Mouse (Mus musculus): ENCODE measurements around the gene Olfr344. TPM values are rescaled to one million over a fixed set of nuclear protein-coding genes. Genes with fewer than 3 reads are reported as not detected.

Gene Olfr344
- polyA plus RNA-seq (2014; fragmentation: Nextera tagmentation; extraction: Ambion mirVana) = not detected in 2 replicates

GRCm38 (mm10) chr2:36566362-36566761 lies at the start of gene Olfr344:
Olfr344 (plus strand) TSS chr2:36566662.
- 88% methylated on average over 1 of the region's 1 CpGs for WGBS
- Histone ChIP-seq H3K27me3 (ENCODE audit: control insufficient read depth, insufficient read depth, low read length) (no peaks in the 10 kb centered on the region), H3K4me3 (ENCODE audit: low read depth, low read length) (no peak within 1 kb of the TSS), H3K36me3 (ENCODE audit: control insufficient read depth, insufficient read depth, low read length) (no peaks in the 10 kb centered on the region), H3K4me1 (ENCODE audit: control insufficient read depth, insufficient read depth, low read length) (no peaks in the 10 kb centered on the region), H3K9me3 (ENCODE audit: control insufficient read depth, low read length) (peaks cover 9% of the 10 kb centered on the region; the same call in 1 of the 2 replicates), H3K9ac (ENCODE audit: low read length) (no peak within 1 kb of the TSS), H3K4me2 (ENCODE audit: low read depth, severe bottlenecking) (no peak within 1 kb of the TSS), H3K27ac (replicated peaks; ENCODE audit: low read depth, low read length) (no peak within 1 kb of the TSS)
- no peak for ATAC-seq (ENCODE audit: insufficient number of reproducible peaks, low FRiP score, low TSS enrichment, low read depth)
- no peak for DNase-seq (ENCODE audit: low spot score)

DNA sequence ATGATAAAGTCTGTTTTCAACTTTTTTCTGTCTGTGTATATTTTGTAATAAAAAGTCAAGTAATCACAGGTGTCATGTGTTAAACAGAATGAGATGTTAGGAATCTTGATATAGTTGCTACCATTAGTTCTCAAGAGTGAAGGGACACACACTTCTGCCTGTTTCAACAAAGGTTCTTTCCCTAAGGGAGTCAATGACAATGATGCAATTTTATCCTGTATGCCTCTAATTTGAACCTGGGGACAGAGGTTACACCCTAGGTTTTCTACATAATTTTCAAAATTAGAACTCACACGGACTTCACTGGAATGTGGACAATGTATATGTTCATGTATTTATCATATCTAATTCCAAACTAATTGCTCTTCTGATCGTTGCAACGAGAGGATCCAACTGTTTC lies 41.8 kb upstream of the Olfr344 start, which contains the start of gene Olfr342:
TSS of gene Olfr342 (plus strand) at position 301 of the 400 bp plus-strand sequence.
- no peak for DNase-seq (ENCODE audit: low spot score)
- no peak within 1 kb of the TSS for H3K27ac ChIP-seq (replicated peaks; ENCODE audit: low read depth, low read length)
- no peaks in the 10 kb centered on the region; the same call in 1 of the 2 replicates for H3K9me3 ChIP-seq (ENCODE audit: control insufficient read depth, low read length)
- 74% methylated on average over 3 of the region's 3 CpGs for WGBS
- H3K4me3 ChIP-seq (ENCODE audit: low read depth, low read length) = no peak within 1 kb of the TSS
- no peaks in the 10 kb centered on the region for H3K27me3 ChIP-seq (ENCODE audit: control insufficient read depth, insufficient read depth, low read length)
- no peaks in the 10 kb centered on the region for H3K4me1 ChIP-seq (ENCODE audit: control insufficient read depth, insufficient read depth, low read length)
- H3K36me3 ChIP-seq (ENCODE audit: control insufficient read depth, insufficient read depth, low read length) = no peaks in the 10 kb centered on the region
- H3K9ac ChIP-seq (ENCODE audit: low read length) = no peak within 1 kb of the TSS
- no peak within 1 kb of the TSS for H3K4me2 ChIP-seq (ENCODE audit: low read depth, severe bottlenecking)
- ATAC-seq (ENCODE audit: insufficient number of reproducible peaks, low FRiP score, low TSS enrichment, low read depth) = no peak

DNA sequence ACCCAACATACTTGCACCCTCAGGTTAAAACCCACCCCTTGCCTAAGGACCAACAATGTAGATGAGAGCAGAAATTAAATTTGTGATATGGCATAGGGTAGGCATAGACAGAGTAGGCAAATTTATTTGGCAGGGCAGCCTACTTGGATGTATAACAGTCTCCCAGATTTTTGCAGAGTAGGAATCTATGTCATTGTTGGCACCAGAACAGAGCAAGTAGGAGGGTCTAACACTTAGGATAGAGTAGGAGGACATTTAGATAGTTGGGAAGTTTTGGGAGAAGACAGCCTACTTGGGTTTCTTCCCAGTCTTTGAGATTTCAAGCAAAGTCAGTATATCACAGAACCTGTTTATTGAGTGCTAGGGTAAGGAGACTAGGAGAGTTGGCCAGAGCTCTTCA lies 1.3 kb upstream of the Olfr344 start:
- H3K36me3 ChIP-seq (ENCODE audit: control insufficient read depth, insufficient read depth, low read length) = no peaks in the 10 kb centered on the region
- no peaks in the 10 kb centered on the region for H3K27me3 ChIP-seq (ENCODE audit: control insufficient read depth, insufficient read depth, low read length)
- ATAC-seq (ENCODE audit: insufficient number of reproducible peaks, low FRiP score, low TSS enrichment, low read depth) (no peak), DNase-seq (ENCODE audit: low spot score) (no peak)
- H3K4me1 ChIP-seq (ENCODE audit: control insufficient read depth, insufficient read depth, low read length) = no peaks in the 10 kb centered on the region
- no peak overlapping the region for H3K9ac ChIP-seq (ENCODE audit: low read length)
- H3K9me3 ChIP-seq (ENCODE audit: control insufficient read depth, low read length) = peaks cover 9% of the 10 kb centered on the region; the same call in 1 of the 2 replicates
- H3K4me3 ChIP-seq (ENCODE audit: low read depth, low read length) = no peak overlapping the region
- no peak overlapping the region for H3K27ac ChIP-seq (replicated peaks; ENCODE audit: low read depth, low read length)
- no peak overlapping the region for H3K4me2 ChIP-seq (ENCODE audit: low read depth, severe bottlenecking)

- no peaks in the 10 kb centered on the region for H3K36me3 ChIP-seq (ENCODE audit: control insufficient read depth, insufficient read depth, low read length)
- H3K4me3 ChIP-seq (ENCODE audit: low read depth, low read length) = no peak overlapping the region
- no peak overlapping the region for H3K4me2 ChIP-seq (ENCODE audit: low read depth, severe bottlenecking)
- no peak for ATAC-seq (ENCODE audit: insufficient number of reproducible peaks, low FRiP score, low TSS enrichment, low read depth)
- no peaks in the 10 kb centered on the region for H3K27me3 ChIP-seq (ENCODE audit: control insufficient read depth, insufficient read depth, low read length)
- no peak for DNase-seq (ENCODE audit: low spot score)
- no peaks in the 10 kb centered on the region for H3K4me1 ChIP-seq (ENCODE audit: control insufficient read depth, insufficient read depth, low read length)
- no peak overlapping the region for H3K27ac ChIP-seq (replicated peaks; ENCODE audit: low read depth, low read length)
- H3K9me3 ChIP-seq (ENCODE audit: control insufficient read depth, low read length) = peaks cover 9% of the 10 kb centered on the region; the same call in 1 of the 2 replicates
- H3K9ac ChIP-seq (ENCODE audit: low read length) = no peak overlapping the region
Observed at GRCm38 (mm10) chr2:36567022-36567421, 560 bp downstream of the Olfr344 start.

- no peak overlapping the region for H3K9ac ChIP-seq (ENCODE audit: low read length)
- WGBS = 92% methylated on average over 3 of the region's 3 CpGs
- H3K36me3 ChIP-seq (ENCODE audit: control insufficient read depth, insufficient read depth, low read length) = no peaks in the 10 kb centered on the region
- peaks cover 9% of the 10 kb centered on the region; the same call in 1 of the 2 replicates for H3K9me3 ChIP-seq (ENCODE audit: control insufficient read depth, low read length)
- no peak overlapping the region for H3K4me2 ChIP-seq (ENCODE audit: low read depth, severe bottlenecking)
- DNase-seq (ENCODE audit: low spot score) (no peak), ATAC-seq (ENCODE audit: insufficient number of reproducible peaks, low FRiP score, low TSS enrichment, low read depth) (no peak)
- no peak overlapping the region for H3K4me3 ChIP-seq (ENCODE audit: low read depth, low read length)
- no peak overlapping the region for H3K27ac ChIP-seq (replicated peaks; ENCODE audit: low read depth, low read length)
- no peaks in the 10 kb centered on the region for H3K4me1 ChIP-seq (ENCODE audit: control insufficient read depth, insufficient read depth, low read length)
- H3K27me3 ChIP-seq (ENCODE audit: control insufficient read depth, insufficient read depth, low read length) = no peaks in the 10 kb centered on the region
Observed at GRCm38 (mm10) chr2:36567845-36568244, 1.4 kb downstream of the Olfr344 start.

Other genes starting within 250 kb of the Olfr344 start
- gene Olfr338, start 193.1 kb upstream of the Olfr344 start, polyA plus RNA-seq (2014; fragmentation: Nextera tagmentation; extraction: Ambion mirVana) = not detected in 2 replicates
- not detected in 2 replicates for gene Olfr339, start 147.7 kb upstream of the Olfr344 start, polyA plus RNA-seq (2014; fragmentation: Nextera tagmentation; extraction: Ambion mirVana)
- gene Olfr340, start 114.1 kb upstream of the Olfr344 start, polyA plus RNA-seq (2014; fragmentation: Nextera tagmentation; extraction: Ambion mirVana) = not detected in 2 replicates
- gene Olfr341, start 84.2 kb upstream of the Olfr344 start, polyA plus RNA-seq (2014; fragmentation: Nextera tagmentation; extraction: Ambion mirVana) = not detected in 2 replicates
- gene Olfr342, start 41.7 kb upstream of the Olfr344 start, polyA plus RNA-seq (2014; fragmentation: Nextera tagmentation; extraction: Ambion mirVana) = not detected in 2 replicates
- gene Olfr345, start 73.4 kb downstream of the Olfr344 start, polyA plus RNA-seq (2014; fragmentation: Nextera tagmentation; extraction: Ambion mirVana) = not detected in 2 replicates
- not detected in 2 replicates for gene Olfr346, start 119.1 kb downstream of the Olfr344 start, polyA plus RNA-seq (2014; fragmentation: Nextera tagmentation; extraction: Ambion mirVana)
- not detected in 2 replicates for gene Olfr347, start 165.2 kb downstream of the Olfr344 start, polyA plus RNA-seq (2014; fragmentation: Nextera tagmentation; extraction: Ambion mirVana)
- gene Olfr348, start 217.6 kb downstream of the Olfr344 start, polyA plus RNA-seq (2014; fragmentation: Nextera tagmentation; extraction: Ambion mirVana) = not detected in 2 replicates
- not detected in 2 replicates for gene Olfr50, start 223.9 kb downstream of the Olfr344 start, polyA plus RNA-seq (2014; fragmentation: Nextera tagmentation; extraction: Ambion mirVana)

Measured in limb, embryonic 11.5 days (tissue).